Mouse (Mus musculus) cortical plate, adult 2 months (tissue): ENCODE measurements around the gene Rnaseh2a.

ENCODE experiments used
- CTCF ChIP-seq: fragments of 200-500 bp; IDR thresholded peaks from 2 replicates; pipeline ENCODE4 v1.5.1; 2011; ENCODE audit warnings: mild to moderate bottlenecking, control low read depth, low read length; ENCODE audit not compliant: insufficient read depth; ENCODE audit errors: extremely low read depth
- POLR2A ChIP-seq: fragments of 200-500 bp; IDR thresholded peaks from 2 replicates; pipeline ENCODE4 v1.6.1; 2011; ENCODE audit warnings: mild to moderate bottlenecking, low read length, control low read depth; ENCODE audit not compliant: insufficient read depth; ENCODE audit errors: extremely low read depth

- TF ChIP-seq POLR2A (0 out of 2 replicates have a peak, but pooled peaks have one; percentile 12), CTCF (no peak)
Observed at GRCm38 (mm10) chr8:84934860-84935259, 34.7 kb downstream of the Rnaseh2a start.
